Mouse (Mus musculus): ENCODE results near the gene Aqp5.

Aqp5 gene

GRCm38 (mm10) chr15:99590429-99591084 lies at the start of gene Aqp5:
Gene Aqp5, plus strand, starts transcription at chr15:99590782.
- no peak for DNase-seq (ENCODE audit: low spot score in 2 of 2)

DNA sequence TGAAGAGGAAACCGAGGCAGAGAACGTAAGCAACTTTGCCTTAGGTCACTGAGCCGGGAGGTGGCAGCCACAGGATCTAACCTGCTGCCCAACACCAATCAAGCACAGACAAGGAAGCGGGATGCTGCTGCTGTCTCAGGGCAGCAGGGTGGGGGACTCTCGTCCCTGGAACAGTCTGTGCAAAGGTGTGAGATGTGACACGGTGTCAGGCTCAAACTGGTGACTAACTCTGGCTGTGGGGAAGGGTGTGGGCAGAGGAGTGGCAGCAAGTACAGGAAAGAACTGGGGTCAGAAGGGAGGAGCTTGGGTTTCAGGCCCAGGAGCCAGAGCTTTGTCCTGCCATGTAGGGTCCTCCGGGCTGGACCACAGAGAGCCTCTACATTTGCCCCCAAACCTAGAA lies 46.5 kb upstream of the Aqp5 start:
- DNase-seq (ENCODE audit: low spot score in 2 of 2), result no peak

DNA sequence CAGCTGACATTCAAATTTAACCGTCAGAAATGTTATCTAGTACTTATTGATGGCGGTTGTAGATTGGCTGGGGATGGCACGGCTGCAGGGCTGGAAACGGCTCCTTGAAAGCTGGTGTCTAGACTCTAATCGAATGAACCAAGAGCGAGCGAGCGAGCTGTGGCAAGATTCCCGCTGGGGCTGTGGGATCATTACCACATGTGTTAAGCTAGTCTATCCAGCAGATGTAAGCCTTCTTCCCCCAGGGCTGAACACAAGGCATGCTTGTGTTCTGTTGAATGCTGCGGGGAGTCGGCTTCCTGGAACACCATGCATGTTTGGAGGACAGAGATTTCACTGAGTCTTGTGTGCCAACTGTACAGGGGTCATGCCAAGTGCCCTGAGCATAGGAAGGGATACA lies 44.0 kb upstream of the Aqp5 start:
- DNase-seq (ENCODE audit: low spot score in 2 of 2), result no peak

DNA sequence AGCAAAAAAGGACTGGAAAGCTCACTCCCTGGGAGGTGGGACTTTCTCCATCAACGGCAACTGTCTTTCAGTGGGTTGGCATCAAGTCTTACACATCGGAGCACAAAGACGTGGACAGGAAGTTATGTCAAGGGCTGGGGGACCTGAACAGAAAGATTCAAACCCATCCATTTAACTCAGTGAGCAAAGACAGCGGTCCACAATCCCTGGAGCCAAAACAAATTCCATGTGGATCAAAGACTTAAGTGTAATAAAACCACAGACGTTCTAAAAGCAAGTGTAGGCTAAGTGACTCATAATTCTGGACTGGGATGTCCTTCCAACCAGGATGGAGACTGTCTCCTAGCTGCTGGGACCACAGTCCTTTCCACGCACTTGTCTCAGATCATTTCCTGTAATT lies 42.9 kb upstream of the Aqp5 start:
- DNase-seq (ENCODE audit: low spot score in 2 of 2), result no peak

- no peak for DNase-seq (ENCODE audit: low spot score in 2 of 2)
These were observed 40.7 kb upstream of the Aqp5 start for GRCm38 (mm10) chr15:99549901-99550300.

- no peak for DNase-seq (ENCODE audit: low spot score in 2 of 2)
These were observed 36.8 kb upstream of the Aqp5 start for GRCm38 (mm10) chr15:99553767-99554166.

DNA sequence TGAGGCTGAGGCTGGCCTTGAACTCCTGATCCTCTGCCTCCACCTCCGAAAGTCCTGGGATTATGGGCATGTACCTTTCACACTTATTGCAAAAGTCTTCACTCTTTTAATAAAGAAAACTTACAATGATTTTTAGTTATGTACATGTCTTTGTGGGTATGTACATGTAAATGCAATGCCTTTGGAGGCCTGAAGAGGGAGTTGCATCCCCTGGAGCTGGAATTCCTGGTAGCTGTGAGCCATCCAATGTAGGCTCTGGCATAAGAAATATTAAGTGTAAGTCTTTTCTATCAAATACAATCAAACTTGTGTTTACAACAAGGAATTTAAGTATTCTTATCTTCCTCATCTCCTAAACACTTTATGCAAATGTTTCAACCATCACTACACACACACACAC lies 31.6 kb upstream of the Aqp5 start:
- no peak for DNase-seq (ENCODE audit: low spot score in 2 of 2)

GRCm38 (mm10) chr15:99560246-99560645 lies 30.3 kb upstream of the Aqp5 start:
- DNase-seq (ENCODE audit: low spot score in 2 of 2), result no peak

DNA sequence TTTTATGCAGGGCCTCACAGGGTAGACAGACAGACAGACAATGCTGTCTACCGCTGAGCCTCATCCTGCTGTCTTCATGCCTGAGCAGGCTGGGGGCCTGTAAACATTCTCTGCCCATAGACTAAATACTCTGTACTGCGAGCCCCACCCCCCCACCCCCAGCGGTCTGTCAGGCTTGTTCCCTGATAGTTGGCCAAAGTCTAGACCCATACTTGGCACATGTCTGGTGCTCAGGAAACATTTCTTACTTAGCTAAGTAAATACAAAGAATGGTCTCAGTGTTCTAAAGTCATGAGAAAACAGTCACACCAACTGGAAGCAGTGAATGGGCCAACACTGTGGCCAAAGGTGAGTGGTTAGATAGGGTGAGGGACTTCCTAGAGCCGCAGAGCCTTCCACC lies 23.2 kb upstream of the Aqp5 start:
- no peak for DNase-seq (ENCODE audit: low spot score in 2 of 2)

- no peak for DNase-seq (ENCODE audit: low spot score in 2 of 2)
These were observed 21.9 kb upstream of the Aqp5 start for GRCm38 (mm10) chr15:99568682-99569081.

DNA sequence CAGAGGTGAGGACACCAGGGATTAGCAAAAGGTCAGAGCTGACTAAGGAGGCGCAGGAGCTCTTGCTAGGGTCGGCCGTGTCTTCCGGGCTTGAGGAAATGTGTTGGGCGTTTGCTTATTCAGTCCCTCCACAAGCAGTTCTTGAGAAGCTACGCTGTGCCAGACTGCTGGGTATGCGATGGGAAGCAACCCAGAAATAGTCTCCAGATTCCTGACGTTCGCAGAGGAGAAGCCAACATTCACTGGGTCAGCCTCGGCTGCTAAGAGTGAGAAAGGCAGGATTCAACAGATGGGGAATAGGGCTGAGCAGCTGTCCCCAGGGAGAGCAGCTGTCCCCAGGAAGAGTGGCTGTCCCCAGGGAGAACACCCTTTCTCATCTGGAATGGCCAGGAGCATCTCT lies 21.5 kb upstream of the Aqp5 start:
- DNase-seq (ENCODE audit: low spot score in 2 of 2), result no peak

DNA sequence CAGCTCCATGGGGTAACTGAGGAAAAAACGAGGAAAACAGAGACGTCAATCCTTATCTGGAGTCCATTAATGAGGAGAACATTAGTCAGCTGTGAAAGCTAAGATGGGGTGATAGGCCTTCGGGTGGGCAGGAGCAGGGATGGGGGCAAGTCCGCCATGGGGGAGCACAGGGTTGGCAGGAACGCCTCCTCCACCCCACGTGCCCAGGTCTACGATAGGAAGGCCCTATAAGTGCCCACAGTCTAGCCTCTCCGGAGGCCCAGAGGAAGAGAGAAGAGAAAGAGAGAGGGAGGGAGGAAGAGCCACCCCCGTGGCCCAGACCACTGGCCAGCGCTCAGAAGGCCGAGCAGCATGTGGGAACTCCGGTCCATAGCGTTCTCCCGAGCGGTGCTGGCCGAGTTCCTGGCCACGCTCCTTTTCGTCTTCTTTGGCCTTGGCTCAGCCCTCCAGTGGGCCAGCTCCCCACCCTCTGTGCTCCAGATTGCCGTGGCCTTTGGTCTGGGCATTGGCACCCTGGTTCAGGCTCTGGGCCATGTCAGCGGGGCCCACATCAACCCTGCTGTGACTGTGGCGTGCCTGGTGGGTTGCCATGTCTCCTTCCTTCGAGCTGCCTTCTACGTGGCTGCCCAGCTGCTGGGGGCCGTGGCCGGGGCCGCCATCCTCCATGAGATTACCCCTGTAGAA lies 11.6 kb upstream of the Aqp5 start, which contains the start of gene Aqp2:
Gene Aqp2, plus strand, starts transcription at position 254 of the 684 bp plus-strand sequence.
- DNase-seq (ENCODE audit: low spot score in 2 of 2), result no peak

- no peak for DNase-seq (ENCODE audit: low spot score in 2 of 2)
These were observed 6.9 kb upstream of the Aqp5 start for GRCm38 (mm10) chr15:99583463-99584344.

DNA sequence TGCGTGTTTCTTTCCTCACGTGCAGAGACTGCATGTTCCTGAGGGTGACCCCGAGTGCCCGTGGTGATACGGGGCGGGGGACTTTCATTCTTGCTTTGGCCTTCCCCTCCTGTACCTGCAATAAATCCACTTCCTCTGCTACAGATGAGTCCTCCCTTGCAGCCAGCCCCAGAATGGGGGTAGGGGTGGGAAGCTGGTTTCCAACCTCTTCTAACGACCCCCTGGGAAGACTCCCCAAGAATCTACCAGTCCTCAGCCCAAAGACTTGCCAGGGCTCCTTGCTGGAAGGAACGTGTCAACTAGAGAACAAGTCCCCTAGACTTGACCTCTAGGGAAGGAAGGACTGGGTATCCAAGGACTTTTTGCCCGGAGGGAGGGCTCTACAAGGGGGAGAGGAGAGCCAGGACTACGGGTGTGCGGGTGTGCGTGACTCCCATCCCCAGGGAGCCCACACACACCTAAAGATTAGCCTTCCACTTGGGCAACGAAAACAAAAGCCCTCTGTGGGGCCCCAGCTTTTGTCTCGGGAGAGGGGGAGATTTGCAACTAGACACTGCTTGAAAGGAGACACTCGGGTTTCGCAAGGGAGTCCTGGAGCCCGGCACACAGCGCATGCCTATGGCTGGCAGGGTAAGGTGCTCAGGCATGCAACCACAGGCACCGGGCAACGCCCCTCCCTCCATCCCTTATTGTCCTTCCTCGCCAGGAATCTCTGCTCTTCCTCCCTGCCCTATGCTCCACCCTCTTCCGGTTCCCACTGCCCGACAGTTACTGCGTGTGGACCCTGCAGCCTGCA lies 6.0 kb upstream of the Aqp5 start:
- DNase-seq (ENCODE audit: low spot score in 2 of 2), result no peak

DNA sequence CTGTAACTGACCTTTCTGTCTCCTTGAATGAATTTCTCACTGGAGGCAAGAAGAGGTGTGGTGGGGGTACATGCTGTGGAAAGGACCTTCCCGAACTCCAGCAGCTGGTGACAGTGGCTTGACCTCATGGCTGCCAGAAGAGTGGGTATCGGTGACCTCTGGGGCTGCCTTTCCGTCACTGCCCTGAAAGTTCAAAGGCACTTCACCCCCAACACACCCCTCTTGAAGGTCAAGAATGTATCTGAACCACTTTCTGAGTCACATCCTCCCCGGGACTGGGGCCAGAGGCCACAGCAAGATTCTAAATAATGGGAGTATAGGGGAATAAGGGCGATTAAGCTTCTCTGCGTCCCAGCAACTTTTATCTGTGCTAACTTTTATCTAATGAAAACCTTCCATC lies 4.8 kb upstream of the Aqp5 start:
- no peak for DNase-seq (ENCODE audit: low spot score in 2 of 2)

GRCm38 (mm10) chr15:99586525-99586924 lies 4.1 kb upstream of the Aqp5 start:
- DNase-seq (ENCODE audit: low spot score in 2 of 2), result no peak

DNA sequence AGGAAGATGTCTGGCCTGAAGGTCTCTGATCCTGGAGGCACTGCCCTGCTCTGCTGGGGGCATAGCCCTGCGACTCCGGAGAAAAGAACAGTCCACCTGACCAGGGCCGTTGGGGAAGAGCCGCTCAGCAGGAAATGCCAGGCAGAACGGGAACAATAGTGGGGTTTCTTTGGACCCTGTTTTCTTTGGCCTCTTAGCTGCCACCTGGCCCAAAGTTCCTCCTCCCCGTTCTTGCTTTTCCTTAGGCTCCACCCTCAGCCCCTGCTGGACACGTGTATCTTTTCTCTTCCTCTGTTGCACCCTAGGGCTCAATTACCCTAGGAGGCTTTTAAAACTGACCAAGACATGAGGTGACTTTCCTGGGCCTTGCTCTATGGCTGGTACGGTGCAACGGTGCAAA lies 1.3 kb upstream of the Aqp5 start:
- DNase-seq (ENCODE audit: low spot score in 2 of 2), result no peak

DNA sequence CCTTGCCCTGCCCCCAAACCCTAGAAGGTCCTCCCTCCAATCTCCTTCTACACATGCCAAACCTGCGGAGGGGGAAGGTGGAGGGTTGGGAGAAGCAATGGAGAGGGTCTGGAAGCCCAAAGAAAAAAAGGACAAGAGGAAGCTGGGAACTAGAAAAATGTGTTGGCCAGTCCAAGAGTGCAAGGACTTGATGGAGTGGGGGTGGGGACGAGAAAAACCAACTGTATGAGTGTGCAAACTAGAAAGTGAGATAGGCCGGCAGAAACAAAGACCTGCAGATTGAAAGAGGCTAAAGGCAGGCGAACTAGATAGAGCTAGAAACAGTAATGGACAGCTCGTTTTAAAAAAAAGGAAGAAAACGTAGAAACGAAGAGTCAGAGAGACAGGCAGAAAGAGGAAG lies 878 bp upstream of the Aqp5 start:
- DNase-seq (ENCODE audit: low spot score in 2 of 2), result no peak

GRCm38 (mm10) chr15:99592177-99592576 lies 1.6 kb downstream of the Aqp5 start:
- no peak for DNase-seq (ENCODE audit: low spot score in 2 of 2)

DNA sequence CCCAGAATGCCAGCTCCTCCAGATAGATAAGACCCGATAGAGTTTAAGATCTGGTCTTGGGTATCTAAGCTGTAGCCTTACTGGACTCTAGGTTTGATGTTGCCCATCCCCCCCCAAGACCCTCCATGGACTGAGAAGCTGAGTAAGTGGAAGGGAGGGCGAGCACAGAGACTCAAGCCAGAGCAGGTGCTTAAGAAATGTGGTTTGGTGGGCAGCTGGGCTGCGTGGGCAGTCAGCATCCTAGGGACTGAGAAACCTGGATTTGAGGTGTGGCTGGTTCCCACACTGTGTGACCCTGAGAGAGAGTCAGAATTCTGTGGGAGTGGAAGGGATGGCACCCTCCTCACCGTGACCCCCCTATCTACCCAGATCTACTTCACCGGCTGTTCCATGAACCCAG lies 2.3 kb downstream of the Aqp5 start:
- no peak for DNase-seq (ENCODE audit: low spot score in 2 of 2)

DNA sequence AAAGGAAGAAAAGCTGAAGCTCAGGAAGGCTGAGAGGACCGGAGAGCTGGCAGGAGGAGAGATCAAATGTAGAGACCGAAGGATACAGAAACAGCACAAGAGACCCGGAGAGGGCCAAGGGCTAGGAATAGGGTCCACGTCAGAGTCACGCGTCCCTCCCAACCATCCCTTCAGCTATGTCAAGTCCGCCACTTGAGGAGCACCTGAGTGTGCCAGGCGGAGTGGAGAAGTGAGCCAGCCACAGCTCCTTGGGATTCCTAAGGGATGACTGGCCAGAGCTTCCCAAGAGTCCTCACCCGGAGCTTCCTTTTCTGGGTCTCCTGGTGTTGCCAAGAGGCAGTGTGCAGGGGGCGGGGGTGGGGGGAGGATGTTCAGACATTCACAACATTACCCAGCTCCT lies 4.4 kb downstream of the Aqp5 start:
- no peak for DNase-seq (ENCODE audit: low spot score in 2 of 2)

Measured in natural killer cell, adult 2 months (primary cell).